Mouse (Mus musculus): ENCODE measurements around the gene Gm36028.

Gm36028 gene

GRCm38 (mm10) chr16:37809623-37809992 is 51.3 kb downstream of the Gm36028 start:
- no peak for DNase-seq (ENCODE audit: low read depth, low spot score)

- DNase-seq (ENCODE audit: low read depth, low spot score): no peak
Measured at GRCm38 (mm10) chr16:37808866-37809622, 51.9 kb downstream of the Gm36028 start.

GRCm38 (mm10) chr16:37807269-37807668 is 53.7 kb downstream of the Gm36028 start:
- DNase-seq (ENCODE audit: low read depth, low spot score): no peak

- DNase-seq (ENCODE audit: low read depth, low spot score): no peak
Measured at GRCm38 (mm10) chr16:37805746-37806495, 55.0 kb downstream of the Gm36028 start.

- DNase-seq (ENCODE audit: low read depth, low spot score): no peak
Measured at GRCm38 (mm10) chr16:37803387-37803950, 57.5 kb downstream of the Gm36028 start.

- DNase-seq (ENCODE audit: low read depth, low spot score): no peak
Measured at GRCm38 (mm10) chr16:37802686-37803295, 58.2 kb downstream of the Gm36028 start.

- DNase-seq (ENCODE audit: low read depth, low spot score): no peak
Measured at GRCm38 (mm10) chr16:37801097-37801496, 59.8 kb downstream of the Gm36028 start.
